Mouse (Mus musculus): ENCODE results near the gene Ndufb7. TPM values are rescaled to one million over a fixed set of nuclear protein-coding genes. Genes with fewer than 3 reads are reported as not detected.

Gene Ndufb7
- polyA plus RNA-seq, 1 experiment from 2014 or later: 342 TPM

GRCm38 (mm10) chr8:83578131-83579055 lies 11.9 kb downstream of the Ndufb7 start:
- Histone ChIP-seq H3K4me1 (peaks cover 62% of the 10 kb centered on the region), H3K27me3 (no peaks in the 10 kb centered on the region), H3K9ac (peak overlapping the region; percentile 35), H3K9me3 (replicated peaks) (no peaks in the 10 kb centered on the region), H3K27ac (0 out of 2 replicates have a peak overlapping the region, but pooled peaks have one; percentile 30), H3K4me3 (no peak overlapping the region), H3K36me3 (peaks cover 13% of the 10 kb centered on the region), H3K4me2 (replicated peaks) (no peak overlapping the region)
- no peak for ATAC-seq (ENCODE audit: low FRiP score)
- WGBS: 70% methylated on average over 17 of the region's 17 CpGs

GRCm38 (mm10) chr8:83579676-83580075 lies 13.2 kb downstream of the Ndufb7 start:
- no peak for ATAC-seq (ENCODE audit: low FRiP score)
- Histone ChIP-seq H3K9ac (0 out of 2 replicates have a peak overlapping the region, but pooled peaks have one; percentile 35), H3K36me3 (peaks cover 10% of the 10 kb centered on the region), H3K4me3 (no peak overlapping the region), H3K4me2 (replicated peaks) (no peak overlapping the region), H3K4me1 (peaks cover 57% of the 10 kb centered on the region), H3K9me3 (replicated peaks) (no peaks in the 10 kb centered on the region), H3K27me3 (no peaks in the 10 kb centered on the region), H3K27ac (0 out of 2 replicates have a peak overlapping the region, but pooled peaks have one; percentile 30)
- WGBS: 87% methylated on average over 8 of the region's 8 CpGs

GRCm38 (mm10) chr8:83580826-83581225 lies 14.4 kb downstream of the Ndufb7 start:
- H3K4me1 ChIP-seq: peaks cover 46% of the 10 kb centered on the region
- H3K9me3 ChIP-seq (replicated peaks): no peaks in the 10 kb centered on the region
- WGBS: 89% methylated on average over 8 of the region's 8 CpGs
- H3K9ac ChIP-seq: no peak overlapping the region
- no peaks in the 10 kb centered on the region for H3K27me3 ChIP-seq
- H3K4me3 ChIP-seq: no peak overlapping the region
- H3K36me3 ChIP-seq: peaks cover 18% of the 10 kb centered on the region
- H3K27ac ChIP-seq: no peak overlapping the region
- no peak overlapping the region for H3K4me2 ChIP-seq (replicated peaks)
- no peak for ATAC-seq (ENCODE audit: low FRiP score)

GRCm38 (mm10) chr8:83582226-83582625 lies 15.8 kb downstream of the Ndufb7 start:
- peaks cover 37% of the 10 kb centered on the region for H3K4me1 ChIP-seq
- no peak overlapping the region for H3K9ac ChIP-seq
- no peak for ATAC-seq (ENCODE audit: low FRiP score)
- no peak overlapping the region for H3K4me3 ChIP-seq
- no peak overlapping the region for H3K27ac ChIP-seq
- no peak overlapping the region for H3K4me2 ChIP-seq (replicated peaks)
- H3K9me3 ChIP-seq (replicated peaks): no peaks in the 10 kb centered on the region
- 88% methylated on average over 8 of the region's 8 CpGs for WGBS
- no peaks in the 10 kb centered on the region for H3K27me3 ChIP-seq
- H3K36me3 ChIP-seq: peaks cover 26% of the 10 kb centered on the region

- H3K36me3 ChIP-seq: peaks cover 27% of the 10 kb centered on the region
- no peak overlapping the region for H3K4me2 ChIP-seq (replicated peaks)
- no peak for ATAC-seq (ENCODE audit: low FRiP score)
- WGBS: 93% methylated on average over 15 of the region's 15 CpGs
- no peaks in the 10 kb centered on the region for H3K9me3 ChIP-seq (replicated peaks)
- H3K4me3 ChIP-seq: no peak overlapping the region
- H3K4me1 ChIP-seq: peaks cover 32% of the 10 kb centered on the region
- H3K27ac ChIP-seq: no peak overlapping the region
- no peak overlapping the region for H3K9ac ChIP-seq
- no peaks in the 10 kb centered on the region for H3K27me3 ChIP-seq
Observed at GRCm38 (mm10) chr8:83583236-83583635, 16.8 kb downstream of the Ndufb7 start.

- Histone ChIP-seq H3K4me1 (peaks cover 26% of the 10 kb centered on the region), H3K36me3 (peaks cover 28% of the 10 kb centered on the region), H3K4me2 (replicated peaks) (no peak overlapping the region), H3K9ac (no peak overlapping the region), H3K9me3 (replicated peaks) (no peaks in the 10 kb centered on the region), H3K27ac (no peak overlapping the region), H3K27me3 (no peaks in the 10 kb centered on the region), H3K4me3 (no peak overlapping the region)
- ATAC-seq (ENCODE audit: low FRiP score): no peak
- 83% methylated on average over 1 of the region's 1 CpGs for WGBS
Observed at GRCm38 (mm10) chr8:83584771-83585170, 18.3 kb downstream of the Ndufb7 start.

GRCm38 (mm10) chr8:83585333-83585732 lies 18.9 kb downstream of the Ndufb7 start:
- Histone ChIP-seq H3K4me2 (replicated peaks) (no peak overlapping the region), H3K27me3 (no peaks in the 10 kb centered on the region), H3K27ac (no peak overlapping the region), H3K9me3 (replicated peaks) (no peaks in the 10 kb centered on the region), H3K4me3 (no peak overlapping the region), H3K9ac (no peak overlapping the region), H3K36me3 (peaks cover 34% of the 10 kb centered on the region), H3K4me1 (peaks cover 27% of the 10 kb centered on the region)
- 89% methylated on average over 3 of the region's 3 CpGs for WGBS
- ATAC-seq (ENCODE audit: low FRiP score): no peak

- Histone ChIP-seq H3K36me3 (peaks cover 34% of the 10 kb centered on the region), H3K4me2 (replicated peaks) (no peak overlapping the region), H3K9me3 (replicated peaks) (no peaks in the 10 kb centered on the region), H3K4me1 (peaks cover 41% of the 10 kb centered on the region), H3K27me3 (no peaks in the 10 kb centered on the region), H3K4me3 (no peak overlapping the region), H3K9ac (no peak overlapping the region), H3K27ac (no peak overlapping the region)
- ATAC-seq (ENCODE audit: low FRiP score): no peak
- 76% methylated on average over 6 of the region's 6 CpGs for WGBS
Observed at GRCm38 (mm10) chr8:83587644-83588043, 21.2 kb downstream of the Ndufb7 start.

GRCm38 (mm10) chr8:83588886-83589285 lies 22.4 kb downstream of the Ndufb7 start:
- H3K4me1 ChIP-seq: peaks cover 49% of the 10 kb centered on the region
- peaks cover 29% of the 10 kb centered on the region for H3K36me3 ChIP-seq
- no peak overlapping the region for H3K9ac ChIP-seq
- H3K27me3 ChIP-seq: no peaks in the 10 kb centered on the region
- no peak overlapping the region for H3K4me2 ChIP-seq (replicated peaks)
- ATAC-seq (ENCODE audit: low FRiP score): no peak
- no peak overlapping the region for H3K4me3 ChIP-seq
- no peak overlapping the region for H3K27ac ChIP-seq
- 97% methylated on average over 5 of the region's 5 CpGs for WGBS
- H3K9me3 ChIP-seq (replicated peaks): no peaks in the 10 kb centered on the region

- H3K4me3 ChIP-seq: no peak overlapping the region
- no peak overlapping the region for H3K4me2 ChIP-seq (replicated peaks)
- no peaks in the 10 kb centered on the region for H3K9me3 ChIP-seq (replicated peaks)
Observed at GRCm38 (mm10) chr8:83590488-83591023, 24.1 kb downstream of the Ndufb7 start.

GRCm38 (mm10) chr8:83592682-83593081 lies 26.2 kb downstream of the Ndufb7 start:
- WGBS: 67% methylated on average over 3 of the region's 3 CpGs
- 0 out of 2 replicates have a peak, but pooled peaks cover 11% of the 10 kb centered on the region for H3K36me3 ChIP-seq
- H3K4me2 ChIP-seq (replicated peaks): peak overlapping the region; percentile 84
- H3K9ac ChIP-seq: peak overlapping the region; percentile 88
- 0 out of 2 replicates have a peak overlapping the region, but pooled peaks have one; percentile 23 for H3K27ac ChIP-seq
- peak overlapping the region; percentile 80 for H3K4me3 ChIP-seq
- H3K4me1 ChIP-seq: peaks cover 46% of the 10 kb centered on the region
- no peaks in the 10 kb centered on the region for H3K27me3 ChIP-seq
- no peaks in the 10 kb centered on the region for H3K9me3 ChIP-seq (replicated peaks)
- no peak for ATAC-seq (ENCODE audit: low FRiP score)

More at GRCm38 (mm10) chr8:83590488-83591023, 24.1 kb downstream of the Ndufb7 start:
- H3K27ac ChIP-seq: no peak overlapping the region
- H3K27me3 ChIP-seq: no peaks in the 10 kb centered on the region
- peaks cover 20% of the 10 kb centered on the region for H3K36me3 ChIP-seq
- peaks cover 49% of the 10 kb centered on the region for H3K4me1 ChIP-seq
- 83% methylated on average over 7 of the region's 7 CpGs for WGBS
- ATAC-seq (ENCODE audit: low FRiP score): no peak
- H3K9ac ChIP-seq: no peak overlapping the region

GRCm38 (mm10) chr8:83593325-83594166 lies 27.1 kb downstream of the Ndufb7 start:
- no peaks in the 10 kb centered on the region for H3K27me3 ChIP-seq
- H3K9ac ChIP-seq: peak overlapping the region; percentile 88
- H3K27ac ChIP-seq: peak overlapping the region; percentile 95
- peak overlapping the region; percentile 84 for H3K4me2 ChIP-seq (replicated peaks)
- 4% methylated on average over 22 of the region's 22 CpGs for WGBS
- H3K4me3 ChIP-seq: peak overlapping the region; percentile 80
- H3K36me3 ChIP-seq: 0 out of 2 replicates have a peak, but pooled peaks cover 11% of the 10 kb centered on the region
- H3K9me3 ChIP-seq (replicated peaks): no peaks in the 10 kb centered on the region
- peaks cover 41% of the 10 kb centered on the region for H3K4me1 ChIP-seq
- ATAC-seq (ENCODE audit: low FRiP score): no peak

Data from hindbrain, embryonic 12.5 days (tissue).